Mouse (Mus musculus) forelimb bud, embryonic 11.5 days (tissue): ENCODE data around the gene Chn2.

Source experiments
- DNase-seq: peaks from one replicate; pipeline ENCODE4 v3.0.0-alpha.2; 2012; ENCODE audit warnings: low read depth, low spot score

Chn2 gene

DNA sequence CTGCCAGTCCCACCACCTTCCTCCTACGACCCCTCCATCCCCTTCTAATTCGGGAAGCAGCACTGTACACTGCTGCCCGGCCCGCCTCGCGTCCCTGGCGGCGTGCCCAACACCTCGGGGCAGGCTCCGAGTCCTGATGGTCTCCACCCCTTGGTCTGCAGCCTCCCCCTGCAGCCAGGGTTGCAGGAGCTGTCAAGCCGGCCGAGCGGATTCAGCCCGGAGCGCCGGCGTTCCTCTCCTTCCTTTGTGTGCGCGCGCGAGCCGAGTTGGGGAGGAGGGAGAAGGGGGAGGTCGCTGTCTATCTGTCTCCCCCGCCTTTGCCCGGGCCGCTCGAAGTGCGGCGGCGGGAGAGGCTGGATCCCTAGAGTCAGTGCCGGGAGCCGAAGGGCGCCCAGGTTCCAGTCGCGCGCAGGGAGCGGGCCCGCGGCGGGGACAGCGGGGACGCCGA is at the start of gene Chn2:
TSS of gene Chn2 (plus strand) at position 198 of the 448 bp plus-strand sequence.
- peak; percentile 52 for DNase-seq

DNA sequence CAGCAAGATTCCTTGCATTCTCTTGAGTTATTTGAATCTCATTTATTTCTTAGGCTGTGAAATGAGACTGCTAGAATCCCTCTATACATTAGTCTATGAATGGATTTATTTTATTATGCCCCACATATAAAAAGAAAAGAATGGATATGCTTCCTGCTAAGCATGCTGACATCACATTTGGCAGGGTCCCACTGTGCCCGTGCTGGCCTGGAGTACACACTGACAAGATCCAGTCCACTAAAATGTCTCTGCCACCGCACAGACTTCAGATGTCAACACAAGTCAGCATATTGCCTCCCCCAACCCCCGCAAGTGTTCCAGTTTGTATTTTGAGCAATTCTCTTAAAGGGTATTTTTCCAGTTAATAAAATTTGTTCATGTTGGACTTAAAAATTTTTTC is 47.0 kb upstream of the Chn2 start:
- no peak for DNase-seq

DNA sequence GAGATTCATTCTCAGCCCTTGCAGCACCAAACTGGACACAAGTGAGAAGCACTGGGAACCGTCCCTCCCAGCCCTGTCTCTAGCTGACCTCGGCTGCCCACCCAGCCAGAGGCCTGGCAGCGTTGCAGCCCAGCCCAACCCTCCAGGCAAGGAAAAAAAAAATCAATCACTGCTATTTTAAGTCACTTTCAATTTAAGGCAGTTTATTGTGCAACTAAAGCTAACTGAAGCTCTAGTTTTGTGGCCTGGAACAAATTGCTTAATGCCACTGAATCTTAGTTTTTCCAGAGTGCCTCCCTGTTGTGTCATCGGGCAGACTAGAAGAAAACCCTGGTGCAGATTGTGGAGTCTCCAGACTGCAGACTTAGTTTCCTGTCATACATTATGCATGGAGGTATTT is 43.8 kb upstream of the Chn2 start:
- no peak for DNase-seq

DNA sequence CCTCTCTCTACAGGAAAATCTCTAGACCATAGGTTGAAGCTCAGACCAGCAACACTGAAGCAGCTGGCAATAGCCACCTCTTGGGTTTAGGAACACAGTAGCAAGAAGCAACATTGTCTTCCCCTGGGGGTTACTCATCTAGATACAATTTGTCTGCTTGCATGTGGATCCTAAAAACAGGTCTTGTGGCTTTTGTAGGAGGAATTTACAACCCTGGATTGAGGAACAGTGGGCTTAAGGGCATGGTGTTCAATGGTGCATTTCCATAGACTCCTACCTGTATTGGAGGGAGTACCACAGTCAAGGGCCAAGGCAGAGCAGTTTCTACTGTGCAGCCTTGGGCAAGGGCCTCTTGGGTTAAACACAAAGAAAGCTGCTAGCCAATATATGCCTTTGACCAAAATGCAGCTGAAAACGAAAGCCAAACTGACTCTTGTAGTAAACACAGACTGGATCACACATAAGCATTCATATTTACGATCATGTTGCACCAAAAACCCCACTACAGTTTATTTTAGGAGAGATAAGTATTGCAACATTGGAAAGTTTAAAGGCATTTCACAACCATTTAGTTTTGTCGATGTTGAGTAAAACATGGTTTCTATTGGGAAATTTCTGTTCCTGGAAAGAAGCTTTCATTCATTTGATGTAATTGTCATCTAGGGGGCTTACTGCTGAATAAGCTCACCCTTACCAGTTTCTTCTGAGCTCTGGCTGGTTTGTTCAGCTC is 43.0 kb upstream of the Chn2 start:
- DNase-seq, result no peak

DNA sequence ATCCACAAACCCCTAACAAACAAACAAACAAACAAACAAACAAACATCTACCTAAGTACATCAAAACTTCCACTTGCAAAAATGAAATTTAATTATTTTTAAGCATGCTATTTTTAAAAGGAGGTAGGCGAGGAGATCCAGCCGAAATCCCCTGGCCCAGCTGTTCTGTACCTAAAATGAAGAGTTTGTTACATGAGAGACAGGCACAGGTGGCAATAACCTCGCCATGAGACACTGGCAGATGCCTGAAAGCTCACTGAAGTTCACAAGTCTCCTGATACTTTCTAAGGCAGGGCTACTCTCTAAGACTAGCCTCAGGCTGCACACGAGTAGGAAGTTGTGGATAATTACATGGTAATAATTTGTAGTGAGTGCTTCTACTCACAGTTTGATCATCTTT is 34.1 kb upstream of the Chn2 start:
- DNase-seq, result no peak

DNA sequence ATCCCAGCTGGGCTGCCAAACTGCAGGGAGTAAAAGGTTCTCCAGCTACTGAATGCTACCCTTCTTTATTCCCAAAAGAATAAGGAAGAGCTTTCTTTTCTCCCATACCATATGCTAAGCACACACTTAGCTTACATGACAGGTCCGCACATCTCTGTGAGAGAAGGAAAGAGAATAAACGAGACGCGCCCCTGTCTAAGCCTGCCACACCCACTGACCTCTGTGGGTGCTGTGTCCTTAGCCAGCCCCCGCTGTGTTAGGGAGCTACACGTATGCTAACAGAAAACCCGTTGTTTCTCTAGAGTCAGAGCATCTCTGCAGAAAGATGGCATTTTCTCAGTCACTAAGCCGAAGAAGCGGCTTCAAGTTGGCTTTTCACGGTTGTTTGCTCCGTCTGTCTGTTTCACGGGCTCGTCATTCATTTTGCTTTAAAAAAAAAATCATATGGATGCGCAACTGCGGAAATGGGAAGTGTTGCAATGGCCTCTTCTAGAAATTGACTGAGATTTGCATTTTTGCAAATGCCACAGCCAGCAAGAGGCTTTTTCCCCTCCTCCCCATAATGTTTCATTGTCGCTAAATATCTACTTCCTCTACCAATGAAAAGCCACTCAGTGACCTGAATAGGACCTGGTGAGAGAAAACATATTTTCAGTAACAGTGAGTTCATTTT is 30.8 kb upstream of the Chn2 start:
- DNase-seq, result no peak

DNA sequence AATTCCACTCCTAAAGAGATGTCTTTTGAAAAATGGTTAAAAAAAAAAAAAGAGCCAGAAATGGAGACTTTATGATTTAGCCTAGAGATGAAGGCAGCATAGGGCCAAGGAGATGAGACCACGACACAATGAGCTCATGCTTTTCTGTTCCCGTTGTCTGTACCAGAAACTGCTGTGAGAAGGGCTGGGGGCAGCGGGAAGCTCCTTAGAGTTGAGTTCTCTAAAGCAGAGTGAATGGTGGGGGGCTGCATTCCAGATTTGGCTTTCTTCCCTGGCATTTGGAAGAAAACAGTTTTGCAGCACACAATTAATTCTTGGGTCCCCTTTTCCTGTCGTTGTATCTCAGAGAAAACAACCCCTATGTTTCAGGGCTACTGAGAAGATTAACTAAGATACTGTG is 30.1 kb upstream of the Chn2 start:
- DNase-seq, result no peak

DNA sequence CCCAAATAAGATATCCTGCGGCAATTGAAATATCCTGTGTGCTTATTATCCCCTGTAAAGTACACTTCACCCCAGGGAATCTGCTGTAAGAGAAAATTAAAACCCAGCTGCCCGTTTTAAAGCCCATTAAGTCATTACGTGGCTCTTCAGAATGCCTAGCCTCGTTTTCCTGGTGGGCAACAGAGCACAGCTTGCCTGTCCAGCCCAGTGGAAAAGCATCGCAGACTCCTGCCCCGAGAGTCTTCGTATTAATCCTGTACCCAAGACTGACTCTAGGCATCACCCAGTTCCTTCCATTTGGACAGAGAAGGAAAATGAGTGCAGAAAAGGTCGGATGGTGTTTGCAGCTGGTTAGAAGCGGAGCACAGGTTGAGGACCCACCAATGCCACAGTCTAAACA is 29.0 kb upstream of the Chn2 start:
- DNase-seq, result peak; percentile 54

DNA sequence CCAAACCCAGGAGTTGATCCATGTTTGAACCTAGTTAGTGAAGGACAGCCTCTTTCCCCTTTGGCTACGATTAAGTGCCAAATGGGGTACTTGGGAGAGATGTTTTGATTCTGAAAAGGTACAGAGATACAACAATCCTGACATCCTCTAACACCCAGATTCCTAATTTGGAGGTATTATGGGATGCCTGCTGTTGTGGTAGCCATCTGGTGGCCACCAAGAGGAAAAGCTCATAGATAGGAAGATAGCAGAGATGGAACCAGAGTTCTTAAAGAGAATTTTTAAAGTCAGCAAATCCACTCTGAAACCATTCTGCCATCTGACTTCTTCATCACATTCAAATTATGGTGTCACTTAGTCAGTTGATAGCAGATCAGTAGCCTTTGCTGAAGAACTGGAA is 27.2 kb upstream of the Chn2 start:
- DNase-seq, result no peak

DNA sequence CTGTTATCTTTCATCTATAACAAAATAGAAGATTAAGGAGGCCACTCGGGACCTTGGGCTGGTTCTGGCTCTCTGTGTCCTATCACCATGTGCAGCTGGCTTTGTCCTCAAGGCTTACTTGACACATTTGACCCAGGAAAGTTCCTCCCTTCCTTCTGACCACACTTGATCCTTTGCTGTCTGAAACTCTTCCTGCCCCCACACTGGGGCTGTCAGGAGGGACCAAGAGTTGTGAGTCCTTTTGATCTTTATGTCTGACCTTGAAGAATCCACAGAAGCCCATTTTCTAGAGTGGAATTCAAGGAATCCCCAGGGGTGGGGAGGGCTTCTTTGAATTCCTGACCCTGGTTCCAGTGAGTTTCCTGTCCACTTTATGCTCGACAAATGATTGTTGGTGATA is 21.3 kb upstream of the Chn2 start:
- no peak for DNase-seq

DNA sequence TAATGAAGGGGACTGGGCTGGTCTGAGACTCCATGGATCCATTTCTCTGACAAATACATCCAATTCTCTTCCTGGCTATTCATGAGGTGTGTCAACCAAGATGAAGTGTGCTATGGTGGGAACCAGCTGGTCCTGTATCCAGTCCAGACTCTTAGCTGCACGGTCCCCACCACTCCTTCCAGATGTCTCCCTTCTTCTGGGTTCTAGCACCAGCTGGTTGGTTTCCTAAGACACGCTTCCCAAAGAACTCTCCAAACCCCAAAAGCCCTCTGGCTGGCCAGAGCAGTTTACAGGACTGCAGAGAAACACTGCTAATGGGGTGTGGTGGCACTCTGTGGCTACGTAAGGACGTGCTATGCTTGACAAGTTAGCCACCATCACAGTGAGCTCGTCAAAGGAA is 20.5 kb upstream of the Chn2 start:
- DNase-seq, result no peak

DNA sequence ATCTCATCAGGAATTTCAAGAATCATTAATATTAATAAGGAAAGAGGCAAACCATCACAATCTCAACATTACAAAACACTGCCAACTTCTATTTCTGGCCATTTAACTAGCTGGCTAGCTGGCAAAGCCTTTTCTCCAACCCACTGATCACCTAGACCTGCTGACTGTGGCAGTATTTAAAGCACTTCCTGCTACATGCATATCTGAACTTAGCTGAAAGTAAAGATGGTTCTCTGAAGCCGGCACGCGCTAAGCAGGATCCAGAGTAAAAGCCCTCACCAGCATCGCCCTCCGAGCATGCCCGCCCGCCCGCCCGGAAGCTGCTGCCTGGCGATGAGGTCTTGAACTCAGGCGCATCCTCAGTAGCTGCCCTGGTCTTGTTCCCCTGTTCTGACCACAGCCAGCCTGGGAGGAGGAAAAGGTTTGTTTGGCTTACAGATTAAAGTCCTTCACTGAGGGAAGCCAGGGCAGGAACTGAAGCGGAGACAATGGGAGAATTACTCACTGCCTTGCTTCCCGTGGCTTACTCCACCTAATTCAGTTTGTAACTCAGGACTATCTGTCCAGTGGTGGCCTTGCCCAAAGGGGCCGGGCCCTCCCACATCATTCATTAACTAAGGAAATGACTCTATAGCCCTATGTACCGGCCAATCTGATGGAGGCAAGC is 18.1 kb upstream of the Chn2 start:
- DNase-seq, result no peak

DNA sequence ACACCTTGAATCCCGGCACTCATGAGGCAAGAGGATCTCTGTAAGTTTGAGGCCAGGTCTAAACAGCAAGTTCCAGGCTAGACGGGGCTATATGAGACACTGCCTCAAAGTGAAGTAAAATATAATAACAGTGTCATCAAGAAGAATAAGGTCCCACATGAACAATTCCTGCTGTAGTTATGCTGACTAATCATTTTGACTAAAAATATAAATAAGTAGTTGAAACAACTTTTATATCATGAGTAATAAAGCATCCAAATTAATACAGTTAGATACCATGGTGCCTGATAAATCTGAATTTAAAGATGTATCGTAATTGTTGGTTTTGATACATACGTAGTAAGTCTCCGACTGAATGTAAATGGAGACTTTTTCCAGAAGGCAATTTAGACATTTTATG is 15.5 kb upstream of the Chn2 start:
- no peak for DNase-seq

DNA sequence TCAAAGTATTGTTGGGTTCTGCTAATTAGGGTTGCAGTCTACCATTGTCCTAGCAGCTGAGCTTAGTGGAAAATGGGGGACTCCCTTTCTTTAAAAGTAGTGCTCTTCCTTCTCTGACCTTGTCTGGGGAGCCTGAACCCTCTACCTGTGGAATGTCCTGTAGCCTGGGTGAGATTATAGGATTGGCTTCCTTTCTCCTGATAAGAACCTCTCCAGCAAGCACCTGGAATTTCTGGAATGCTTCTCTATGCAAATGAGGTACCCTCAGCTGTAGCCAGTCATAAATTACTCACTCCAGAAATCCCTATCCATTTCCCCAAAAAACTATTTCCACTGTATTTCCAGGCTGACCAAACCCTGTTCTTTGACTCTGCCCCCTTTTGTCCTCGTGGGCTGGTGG is 10.6 kb upstream of the Chn2 start:
- DNase-seq, result no peak

DNA sequence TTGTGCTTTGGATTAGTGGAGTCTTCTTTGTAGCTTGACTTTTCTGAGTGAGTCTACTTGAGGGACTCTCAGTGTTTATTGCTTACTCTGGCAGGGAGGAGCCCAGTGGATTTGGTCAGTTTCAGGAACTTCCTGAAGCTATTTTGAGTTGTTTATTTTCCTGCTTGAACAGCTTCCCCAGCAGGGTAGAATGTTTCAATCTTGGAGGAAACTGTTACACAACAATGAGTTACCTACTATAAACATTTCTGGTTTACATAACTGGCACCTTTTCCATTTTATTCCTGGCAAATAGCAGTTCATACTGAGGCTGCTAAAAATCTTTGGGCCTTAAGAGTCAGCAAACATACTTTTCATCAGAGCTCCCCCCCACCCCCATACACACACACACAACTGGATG is 9.0 kb upstream of the Chn2 start:
- DNase-seq, result no peak

DNA sequence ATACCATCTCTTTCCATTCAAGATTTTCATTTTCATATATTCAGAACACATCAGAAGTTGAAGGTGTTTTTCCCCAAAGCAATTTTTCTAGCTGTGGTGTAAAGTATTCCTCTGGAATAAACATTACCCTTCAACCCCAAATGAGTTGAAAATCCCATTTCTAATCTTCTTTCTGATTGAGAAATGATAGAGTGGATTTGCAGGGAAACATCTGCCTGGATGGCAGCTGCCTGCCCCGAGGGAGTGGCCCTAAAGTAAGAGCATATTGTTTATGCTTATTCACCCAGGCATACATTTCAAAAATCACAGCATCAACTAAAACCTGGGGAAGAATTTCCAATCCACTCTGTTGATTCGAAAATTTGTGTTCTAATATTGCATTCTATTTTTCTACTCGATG is 8.6 kb upstream of the Chn2 start:
- DNase-seq, result no peak

DNA sequence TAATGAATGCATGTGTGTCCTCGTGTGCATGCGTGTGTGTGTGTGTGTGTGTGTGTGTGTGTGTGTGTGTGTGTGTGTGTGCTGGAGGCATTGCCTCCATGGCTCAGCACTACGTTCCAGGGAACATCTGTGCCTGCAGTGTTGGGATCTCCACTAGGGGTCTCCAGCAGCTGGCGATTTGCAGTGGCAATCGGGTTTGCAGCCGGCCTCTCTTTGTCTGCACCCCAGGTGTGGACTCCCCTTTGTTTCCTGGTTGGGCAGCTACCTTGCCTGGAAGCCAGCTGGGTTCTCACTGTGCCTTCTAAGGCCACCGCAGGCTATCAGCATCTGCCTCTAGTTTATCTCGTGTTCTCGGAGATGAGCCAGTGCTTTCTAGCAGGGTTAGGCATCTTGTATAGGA is 4.9 kb upstream of the Chn2 start:
- DNase-seq, result peak; percentile 92

DNA sequence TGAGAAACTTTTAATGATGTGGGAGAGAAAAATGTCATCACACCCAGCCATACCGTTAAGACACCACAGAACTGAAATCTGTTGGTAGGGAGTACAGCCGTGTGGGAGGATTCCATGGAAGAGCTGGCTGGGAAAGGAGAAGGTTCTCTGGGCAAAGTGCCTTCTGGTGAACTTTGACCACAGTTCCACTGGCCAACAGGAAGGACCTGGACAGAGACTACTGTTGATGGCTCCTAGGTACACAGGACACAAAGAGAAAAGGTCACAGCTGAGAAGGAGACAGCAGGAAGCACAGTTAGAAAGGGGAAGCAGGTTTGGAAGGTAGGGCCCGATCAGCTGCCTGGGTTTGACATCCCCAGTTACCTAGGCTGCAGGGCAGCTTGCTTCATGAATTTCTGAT is 3.8 kb upstream of the Chn2 start:
- DNase-seq, result no peak

DNA sequence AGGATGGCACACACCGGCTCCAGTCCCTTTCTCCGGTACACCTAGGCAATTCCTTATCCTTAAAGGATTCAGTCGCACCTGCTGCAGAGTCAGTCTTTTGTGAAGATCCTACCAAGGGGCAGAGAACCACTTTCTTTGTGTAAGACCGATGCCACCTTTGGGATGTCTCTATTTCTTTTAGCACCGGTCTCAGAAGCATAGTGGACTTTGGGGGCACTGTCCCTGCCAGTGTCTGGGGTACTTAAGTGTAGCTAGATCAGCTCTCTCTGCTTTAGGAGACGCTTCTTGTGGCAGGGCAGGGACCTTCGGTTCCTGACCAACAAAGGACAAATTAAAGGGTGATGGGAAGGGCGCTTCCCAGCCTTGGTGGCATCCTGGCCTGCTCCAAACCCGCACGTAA is 488 bp upstream of the Chn2 start:
- no peak for DNase-seq

DNA sequence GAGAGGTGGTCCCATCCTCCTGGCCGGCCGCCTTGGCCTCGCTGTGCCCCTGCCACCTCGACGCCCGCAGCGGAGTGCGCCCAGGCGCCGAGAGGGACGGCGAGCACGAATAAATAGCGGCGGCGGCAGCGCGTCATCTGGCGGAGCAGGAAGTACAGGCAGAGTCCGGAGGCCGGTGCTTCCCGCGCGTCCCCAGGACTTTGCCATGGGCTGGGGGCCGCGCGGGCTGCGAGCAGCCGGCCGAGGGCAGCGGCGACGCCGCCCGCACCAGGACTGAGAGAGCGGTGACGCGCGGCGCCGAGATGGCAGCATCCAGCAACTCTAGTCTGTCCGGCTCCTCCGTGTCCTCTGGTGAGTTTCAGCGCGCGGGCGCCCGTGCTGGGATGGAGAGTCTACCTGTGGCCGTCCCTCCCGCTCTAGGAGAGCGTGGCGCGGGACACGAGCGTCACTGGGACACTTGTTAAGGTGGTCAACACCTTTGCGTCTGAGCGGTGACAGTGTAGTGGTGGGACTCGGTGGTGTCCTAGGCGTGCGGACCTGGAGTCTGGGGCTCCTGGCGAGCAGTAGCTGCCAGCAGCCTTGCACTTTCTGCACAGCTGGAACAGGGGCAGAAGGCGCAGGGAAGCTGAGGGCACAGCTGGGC is 572 bp downstream of the Chn2 start:
- DNase-seq, result peak; percentile 46

DNA sequence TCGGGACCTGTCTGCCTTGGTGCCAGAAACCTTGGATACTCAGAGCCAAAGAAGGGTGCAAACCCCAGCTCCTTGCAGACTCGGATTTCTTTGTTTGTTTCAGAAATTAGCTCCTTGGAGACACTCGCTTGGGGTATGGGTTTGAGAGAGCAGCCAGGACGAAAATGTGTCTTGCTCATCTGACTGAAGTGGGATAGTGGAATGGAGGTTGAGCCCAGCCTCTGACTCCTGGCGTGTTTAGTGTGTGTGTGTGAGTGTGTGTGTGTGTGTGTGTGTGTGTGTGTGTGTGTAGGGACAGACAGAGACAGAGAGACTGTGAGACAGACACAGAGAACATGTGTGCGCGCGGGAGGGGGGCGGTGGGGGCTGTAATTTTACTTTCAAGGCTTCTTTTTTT is 1.1 kb downstream of the Chn2 start:
- no peak for DNase-seq

DNA sequence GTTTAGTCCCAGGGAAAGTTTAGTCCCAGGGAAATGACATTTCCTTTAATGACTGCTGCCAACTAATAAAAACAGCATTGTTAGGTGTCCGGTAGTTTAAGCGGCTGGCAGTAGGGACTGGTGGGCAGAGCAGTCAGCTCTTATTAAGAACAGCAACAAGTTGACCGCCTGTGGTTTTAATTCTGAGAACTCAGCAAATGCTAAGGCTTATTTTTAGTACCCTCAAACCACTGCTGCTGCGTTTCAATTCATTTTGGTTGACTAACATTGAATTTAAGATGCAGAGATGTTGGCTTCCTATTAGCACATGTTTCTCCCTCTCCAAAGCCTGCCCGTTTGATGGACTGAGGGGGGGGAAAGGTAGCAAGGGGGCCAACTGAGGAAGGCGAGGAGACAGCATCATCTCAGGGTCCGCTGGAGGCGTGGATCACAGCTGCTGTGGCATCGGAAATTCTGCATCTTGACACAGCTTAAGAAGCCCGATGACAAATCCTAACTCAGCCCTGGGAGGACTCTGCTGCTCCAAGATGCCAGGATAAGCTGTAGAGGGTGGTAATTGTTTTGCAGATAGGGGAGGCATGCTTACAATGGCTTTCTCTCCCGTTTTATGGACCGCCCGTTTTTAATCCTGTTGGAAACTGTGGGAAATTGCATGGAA is 2.2 kb downstream of the Chn2 start:
- peak; percentile 24 for DNase-seq
